Mouse (Mus musculus) midbrain, embryonic 10.5 days (tissue): Measurements from ENCODE around the gene Fam19a1. TPM values are rescaled to one million over a fixed set of nuclear protein-coding genes. Genes with fewer than 3 reads are reported as not detected.
"Not testable (repeated sequence)": the region's sequence is repeated elsewhere in the genome, so short reads cannot be mapped to it uniquely, and the experiment has no call there.

Experiments
- DNase-seq: peaks from one replicate; pipeline ENCODE4 v3.0.0-alpha.2; 2017; ENCODE audit warnings: low spot score
- H3K27ac ChIP-seq: fragments of 300-500 bp; sonication (generic); replicated peaks from 2 replicates; pipeline ENCODE4 v1.5.1; 2016; ENCODE audit warnings: mild to moderate bottlenecking
- H3K27me3 ChIP-seq: fragments of 300-500 bp; sonication (generic); 2 replicates; pipeline ENCODE4 v1.6.1; 2016; ENCODE audit warnings: low read depth, mild to moderate bottlenecking; ENCODE audit not compliant: poor library complexity, severe bottlenecking
- H3K36me3 ChIP-seq: fragments of 300-500 bp; sonication (generic); 2 replicates; pipeline ENCODE4 v1.6.1; 2016; ENCODE audit warnings: mild to moderate bottlenecking, moderate library complexity
- H3K4me1 ChIP-seq: fragments of 300-500 bp; sonication (generic); 2 replicates; pipeline ENCODE4 v1.6.1; 2016
- H3K4me3 ChIP-seq: fragments of 300-500 bp; sonication (generic); 2 replicates; pipeline ENCODE4 v1.5.1; 2016; ENCODE audit warnings: mild to moderate bottlenecking, moderate library complexity
- H3K9me3 ChIP-seq: fragments of 300-500 bp; sonication (generic); replicated peaks from 2 replicates; pipeline ENCODE4 v1.6.1; 2016; ENCODE audit warnings: mild to moderate bottlenecking
- WGBS: fragments of 180-500 bp; shearing (Covaris S2); methylation state at CpG from one replicate; pipeline ENCODE4 v1.1.7; 2016; 5-methylcytosine and 5-hydroxymethylcytosine counted together
- polyA plus RNA-seq: library from polyadenylated mRNA; unstranded; fragments of >200 nt; fragmentation: Nextera tagmentation; extraction: Ambion mirVana; gene quantifications from 2 replicates; pipeline ENCODE4 v1.2.1, GENCODE M21; 2016

The Fam19a1 gene
- polyA plus RNA-seq, 1 experiment from 2014 or later, result 1.5 TPM

- no peak for DNase-seq
- Histone ChIP-seq H3K4me1 (no peaks in the 10 kb centered on the region), H3K27me3 (no peaks in the 10 kb centered on the region), H3K27ac (no peak overlapping the region), H3K9me3 (no peaks in the 10 kb centered on the region), H3K36me3 (no peaks in the 10 kb centered on the region), H3K4me3 (no peak overlapping the region)
Observed at GRCm38 (mm10) chr6:96167031-96167430, 54.1 kb downstream of the Fam19a1 start.

GRCm38 (mm10) chr6:96173681-96174080 is 60.7 kb downstream of the Fam19a1 start:
- no peaks in the 10 kb centered on the region for H3K4me1 ChIP-seq
- no peak overlapping the region for H3K27ac ChIP-seq
- H3K4me3 ChIP-seq, result no peak overlapping the region
- H3K36me3 ChIP-seq, result no peaks in the 10 kb centered on the region
- H3K9me3 ChIP-seq, result no peaks in the 10 kb centered on the region
- 83% methylated on average over 3 of the region's 3 CpGs for WGBS
- no peaks in the 10 kb centered on the region for H3K27me3 ChIP-seq
- no peak for DNase-seq

- DNase-seq, result no peak
- Histone ChIP-seq H3K27me3 (no peaks in the 10 kb centered on the region), H3K4me1 (no peaks in the 10 kb centered on the region), H3K9me3 (no peaks in the 10 kb centered on the region), H3K4me3 (no peak overlapping the region), H3K36me3 (no peaks in the 10 kb centered on the region), H3K27ac (no peak overlapping the region)
Observed at GRCm38 (mm10) chr6:96178530-96178929, 65.6 kb downstream of the Fam19a1 start.

- 85% methylated on average over 4 of the region's 4 CpGs for WGBS
- Histone ChIP-seq H3K4me1 (no peaks in the 10 kb centered on the region), H3K4me3 (no peak overlapping the region), H3K9me3 (no peaks in the 10 kb centered on the region), H3K36me3 (no peaks in the 10 kb centered on the region), H3K27ac (no peak overlapping the region), H3K27me3 (no peaks in the 10 kb centered on the region)
- no peak for DNase-seq
Observed at GRCm38 (mm10) chr6:96183392-96183791, 70.4 kb downstream of the Fam19a1 start.

GRCm38 (mm10) chr6:96186517-96186916 is 73.6 kb downstream of the Fam19a1 start:
- Histone ChIP-seq H3K27me3 (no peaks in the 10 kb centered on the region), H3K9me3 (no peaks in the 10 kb centered on the region), H3K36me3 (no peaks in the 10 kb centered on the region), H3K27ac (no peak overlapping the region), H3K4me3 (no peak overlapping the region), H3K4me1 (no peaks in the 10 kb centered on the region)
- no peak for DNase-seq
- WGBS, result 64% methylated on average over 2 of the region's 2 CpGs

- H3K4me1 ChIP-seq, H3K9me3 ChIP-seq, DNase-seq, H3K4me3 ChIP-seq, H3K36me3 ChIP-seq, H3K27ac ChIP-seq, H3K27me3 ChIP-seq: not testable (repeated sequence)
- WGBS, result 86% methylated on average over 2 of the region's 2 CpGs
Observed at GRCm38 (mm10) chr6:96198991-96199390, 86.0 kb downstream of the Fam19a1 start.

- Histone ChIP-seq H3K36me3 (no peaks in the 10 kb centered on the region), H3K4me1 (no peaks in the 10 kb centered on the region), H3K27me3 (no peaks in the 10 kb centered on the region), H3K9me3 (no peaks in the 10 kb centered on the region), H3K4me3 (no peak overlapping the region), H3K27ac (no peak overlapping the region)
- 92% methylated on average over 2 of the region's 2 CpGs for WGBS
- no peak for DNase-seq
Observed at GRCm38 (mm10) chr6:96205395-96205794, 92.4 kb downstream of the Fam19a1 start.

- Histone ChIP-seq H3K4me1 (no peaks in the 10 kb centered on the region), H3K27ac (no peak overlapping the region), H3K36me3 (no peaks in the 10 kb centered on the region), H3K4me3 (no peak overlapping the region), H3K27me3 (no peaks in the 10 kb centered on the region), H3K9me3 (no peaks in the 10 kb centered on the region)
- no peak for DNase-seq
Observed at GRCm38 (mm10) chr6:96234806-96235205, 121.9 kb downstream of the Fam19a1 start.

- WGBS, result 87% methylated on average over 3 of the region's 3 CpGs
- no peak overlapping the region for H3K4me3 ChIP-seq
- no peaks in the 10 kb centered on the region for H3K27me3 ChIP-seq
- no peaks in the 10 kb centered on the region for H3K36me3 ChIP-seq
- DNase-seq, result no peak
- no peak overlapping the region for H3K27ac ChIP-seq
- H3K9me3 ChIP-seq, result no peaks in the 10 kb centered on the region
- no peaks in the 10 kb centered on the region for H3K4me1 ChIP-seq
Observed at GRCm38 (mm10) chr6:96244320-96244719, 131.4 kb downstream of the Fam19a1 start.

GRCm38 (mm10) chr6:96252001-96252400 is 139.0 kb downstream of the Fam19a1 start:
- WGBS, result 79% methylated on average over 3 of the region's 3 CpGs
- Histone ChIP-seq H3K27ac (no peak overlapping the region), H3K9me3 (no peaks in the 10 kb centered on the region), H3K4me1 (no peaks in the 10 kb centered on the region), H3K36me3 (no peaks in the 10 kb centered on the region), H3K27me3 (no peaks in the 10 kb centered on the region), H3K4me3 (no peak overlapping the region)
- no peak for DNase-seq

- H3K9me3 ChIP-seq, result no peaks in the 10 kb centered on the region
- H3K4me1 ChIP-seq, result no peaks in the 10 kb centered on the region
- H3K27me3 ChIP-seq, result no peaks in the 10 kb centered on the region
- WGBS, result 85% methylated on average over 2 of the region's 2 CpGs
- H3K27ac ChIP-seq, result no peak overlapping the region
- no peak for DNase-seq
- no peak overlapping the region for H3K4me3 ChIP-seq
- no peaks in the 10 kb centered on the region for H3K36me3 ChIP-seq
Observed at GRCm38 (mm10) chr6:96254815-96255214, 141.9 kb downstream of the Fam19a1 start.

GRCm38 (mm10) chr6:96258651-96259050 is 145.7 kb downstream of the Fam19a1 start:
- H3K27ac ChIP-seq, result no peak overlapping the region
- no peaks in the 10 kb centered on the region for H3K27me3 ChIP-seq
- H3K4me3 ChIP-seq, result no peak overlapping the region
- WGBS, result 93% methylated on average over 3 of the region's 3 CpGs
- H3K9me3 ChIP-seq, result no peaks in the 10 kb centered on the region
- no peak for DNase-seq
- no peaks in the 10 kb centered on the region for H3K4me1 ChIP-seq
- no peaks in the 10 kb centered on the region for H3K36me3 ChIP-seq

- 89% methylated on average over 4 of the region's 4 CpGs for WGBS
- Histone ChIP-seq H3K4me3 (no peak overlapping the region), H3K36me3 (no peaks in the 10 kb centered on the region), H3K9me3 (no peaks in the 10 kb centered on the region), H3K27ac (no peak overlapping the region), H3K27me3 (no peaks in the 10 kb centered on the region), H3K4me1 (no peaks in the 10 kb centered on the region)
- DNase-seq, result no peak
Observed at GRCm38 (mm10) chr6:96266456-96266855, 153.5 kb downstream of the Fam19a1 start.

- Histone ChIP-seq H3K4me3 (no peak overlapping the region), H3K9me3 (no peaks in the 10 kb centered on the region), H3K4me1 (no peaks in the 10 kb centered on the region), H3K36me3 (no peaks in the 10 kb centered on the region), H3K27ac (no peak overlapping the region), H3K27me3 (no peaks in the 10 kb centered on the region)
- no peak for DNase-seq
Observed at GRCm38 (mm10) chr6:96268788-96269187, 155.8 kb downstream of the Fam19a1 start.
